Mouse (Mus musculus) right cerebral cortex, adult 18-20 months (tissue): ENCODE measurements around the gene Grm8.

Source experiments
- DNase-seq: peaks from one replicate; pipeline ENCODE4 v3.0.0; 2022; ENCODE audit warnings: mixed read lengths

The Grm8 gene

DNA sequence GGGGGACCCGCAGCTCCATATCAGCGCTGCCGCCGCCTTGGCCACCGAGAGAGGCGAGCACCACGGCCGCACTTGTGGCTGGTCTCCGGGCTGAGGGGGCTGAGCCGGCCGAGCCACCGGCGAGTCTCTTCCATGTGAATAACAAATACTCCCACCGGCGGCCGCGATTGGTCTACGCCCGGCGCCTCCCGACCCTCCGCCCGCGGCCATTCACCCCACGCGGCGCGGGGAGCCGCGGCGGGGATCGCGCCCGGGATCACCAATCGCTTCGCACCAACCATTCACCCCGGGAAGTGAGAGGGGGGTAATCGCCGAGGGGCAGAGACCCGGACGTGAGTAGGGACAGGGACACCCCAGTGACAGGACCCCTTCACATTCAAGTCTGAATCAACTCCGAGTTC, at the start of gene Grm8:
TSS of gene Grm8 (minus strand) at position 178 of the 401 bp plus-strand sequence.
- DNase-seq, result peak; percentile 46

DNA sequence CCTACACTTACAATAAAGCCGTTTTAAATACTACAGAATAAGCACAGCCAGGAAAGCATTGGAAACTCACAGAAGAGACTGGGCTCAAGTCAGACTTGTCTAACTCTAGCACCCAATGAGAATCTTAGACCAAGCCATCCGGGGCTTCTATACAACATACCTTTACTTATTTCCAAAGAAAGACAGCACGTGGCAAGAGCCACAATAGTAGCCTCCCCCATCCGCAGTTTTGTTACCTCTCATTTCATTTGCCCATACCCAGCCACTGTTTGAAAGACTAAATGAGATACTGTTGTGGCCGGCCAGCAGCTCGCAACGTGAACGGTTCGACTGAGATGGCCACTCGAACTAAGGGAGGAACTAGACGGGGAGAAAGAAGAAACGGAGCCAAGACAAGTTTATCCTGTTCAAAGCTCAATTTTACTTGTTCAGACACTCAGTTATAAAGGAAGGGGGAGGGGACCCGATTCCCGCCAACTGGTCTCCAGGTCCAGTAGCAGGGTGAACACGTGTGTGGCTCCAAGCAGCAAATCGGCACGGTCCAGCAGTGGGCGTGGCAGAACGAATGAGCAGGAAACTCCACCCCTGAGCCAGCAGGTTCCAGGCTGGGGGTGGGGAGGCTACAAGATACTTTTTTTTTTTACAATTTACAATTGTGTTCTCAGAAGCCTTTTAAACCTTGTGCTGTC, 35.0 kb upstream of the Grm8 start:
- DNase-seq, result no peak

DNA sequence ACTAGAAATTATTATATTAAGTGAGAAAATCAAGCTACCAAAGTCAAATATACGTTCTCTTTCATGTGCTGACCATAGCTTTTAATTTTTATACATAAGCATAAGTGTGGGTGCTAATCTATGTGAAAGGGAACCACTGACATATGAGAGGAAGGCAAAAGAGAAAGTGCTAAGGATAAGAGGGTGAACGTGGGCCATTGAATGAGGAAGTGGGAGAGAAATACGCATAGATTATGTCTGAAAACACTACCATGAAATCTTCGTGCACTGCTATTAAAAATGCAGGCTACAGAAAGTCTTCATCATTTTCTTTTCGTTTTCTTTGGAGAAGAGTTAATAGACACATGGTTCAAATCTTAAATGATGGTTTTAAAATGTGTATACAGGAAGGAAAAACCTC, 25.4 kb upstream of the Grm8 start:
- no peak for DNase-seq

DNA sequence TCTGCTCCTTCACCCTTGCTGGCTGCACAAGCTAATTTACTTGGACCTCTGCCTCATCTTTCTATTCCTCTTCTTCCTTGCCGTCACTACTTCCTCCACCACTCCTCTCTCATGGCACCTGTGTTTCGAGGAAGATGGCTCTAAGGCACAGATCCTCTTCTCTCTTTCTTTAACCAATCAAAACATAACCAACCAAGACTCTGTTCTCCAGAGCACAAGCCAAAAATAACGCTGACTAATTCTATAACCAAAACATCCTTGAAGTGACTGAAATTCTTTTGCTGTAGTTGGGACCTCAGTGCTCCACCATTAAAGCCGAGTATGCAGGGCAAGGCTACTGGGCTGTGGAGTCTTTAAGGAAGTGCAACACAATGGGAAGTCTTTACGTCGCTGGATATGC, 11.5 kb upstream of the Grm8 start:
- no peak for DNase-seq

DNA sequence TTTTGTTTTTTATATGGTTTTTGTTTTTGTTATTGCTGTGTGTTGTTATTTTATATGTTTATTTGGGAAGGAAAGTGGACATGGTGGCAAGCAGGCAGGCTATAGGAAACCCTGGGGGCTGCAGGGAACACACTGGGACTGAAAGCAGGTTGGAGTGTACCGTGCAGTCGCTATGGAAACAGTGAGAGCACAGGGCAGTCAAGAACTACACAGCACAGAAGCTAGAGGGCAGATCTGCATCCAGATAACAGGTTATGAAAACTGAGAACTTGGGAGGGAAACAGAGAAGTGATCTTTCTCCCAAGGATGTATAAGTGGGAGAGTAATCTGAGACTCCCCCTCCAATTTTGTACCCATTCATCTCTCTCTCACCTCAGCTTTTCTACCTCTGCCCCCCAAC, 7.4 kb upstream of the Grm8 start:
- DNase-seq, result no peak

DNA sequence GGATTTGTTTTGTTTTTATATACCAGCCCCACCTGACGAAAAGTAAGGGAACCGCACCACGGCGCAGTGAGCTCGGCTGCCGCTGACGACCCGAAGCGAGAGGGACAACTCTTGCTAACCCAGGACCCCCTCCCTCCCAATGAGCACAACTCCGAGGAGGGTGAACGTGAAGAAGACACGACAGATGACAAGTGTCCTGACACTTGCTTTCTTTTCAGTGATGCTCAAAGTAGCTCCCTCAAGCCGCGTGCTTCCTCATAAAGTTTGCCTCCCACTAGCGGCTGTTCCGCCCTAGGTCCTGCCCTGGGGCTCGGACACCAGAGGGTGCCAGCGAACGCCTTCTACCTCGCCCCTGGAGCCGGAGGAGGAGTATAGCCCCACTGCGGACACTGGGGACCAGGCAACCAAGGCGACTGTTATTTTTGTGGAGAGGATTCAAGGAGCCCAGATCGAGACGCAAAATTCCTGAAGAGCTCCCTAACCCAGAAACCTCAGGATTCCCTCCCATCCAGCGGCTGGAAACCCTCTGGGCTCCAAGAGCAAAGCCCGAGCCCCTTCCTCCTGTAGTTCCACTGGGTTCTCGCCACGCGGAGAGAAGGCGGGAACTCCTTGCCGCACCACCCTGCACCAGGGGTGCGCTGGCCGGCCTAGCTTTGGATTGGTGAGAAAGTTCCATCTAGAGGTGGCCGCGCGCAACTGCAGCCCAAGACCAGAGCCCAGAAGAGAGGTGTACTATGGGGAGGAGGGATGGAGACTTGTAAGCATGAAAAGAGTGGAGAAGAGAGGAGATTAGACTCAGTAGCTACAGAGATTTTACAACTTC, 644 bp upstream of the Grm8 start:
- DNase-seq, result peak; percentile 90

DNA sequence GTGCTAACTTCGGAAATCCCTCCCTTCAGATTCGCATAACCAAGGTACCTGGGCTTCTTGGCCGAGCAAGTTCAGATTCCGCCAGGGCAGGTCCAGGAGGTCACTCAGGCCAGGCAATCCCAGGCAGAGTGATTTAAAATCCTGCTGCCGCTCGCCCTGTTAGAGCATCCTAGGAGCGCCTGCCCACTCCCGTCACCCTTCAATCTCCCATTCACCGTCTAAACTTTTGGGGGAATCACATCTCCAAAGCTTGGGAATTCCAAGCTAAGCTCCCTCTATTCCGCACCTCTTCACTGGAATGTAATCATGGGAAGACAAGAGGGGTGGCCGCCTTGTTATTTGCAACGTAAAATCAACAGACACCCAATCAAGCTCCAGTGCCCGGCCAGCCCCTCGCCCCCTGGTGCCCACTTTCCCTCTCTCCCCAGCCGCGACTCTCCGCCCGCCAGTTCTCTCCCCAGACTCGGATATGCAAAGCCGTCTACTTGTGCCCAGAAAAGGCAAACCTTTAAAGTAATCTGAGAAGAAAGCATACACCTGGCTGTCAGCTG, 652 bp downstream of the Grm8 start:
- DNase-seq, result peak; percentile 16

DNA sequence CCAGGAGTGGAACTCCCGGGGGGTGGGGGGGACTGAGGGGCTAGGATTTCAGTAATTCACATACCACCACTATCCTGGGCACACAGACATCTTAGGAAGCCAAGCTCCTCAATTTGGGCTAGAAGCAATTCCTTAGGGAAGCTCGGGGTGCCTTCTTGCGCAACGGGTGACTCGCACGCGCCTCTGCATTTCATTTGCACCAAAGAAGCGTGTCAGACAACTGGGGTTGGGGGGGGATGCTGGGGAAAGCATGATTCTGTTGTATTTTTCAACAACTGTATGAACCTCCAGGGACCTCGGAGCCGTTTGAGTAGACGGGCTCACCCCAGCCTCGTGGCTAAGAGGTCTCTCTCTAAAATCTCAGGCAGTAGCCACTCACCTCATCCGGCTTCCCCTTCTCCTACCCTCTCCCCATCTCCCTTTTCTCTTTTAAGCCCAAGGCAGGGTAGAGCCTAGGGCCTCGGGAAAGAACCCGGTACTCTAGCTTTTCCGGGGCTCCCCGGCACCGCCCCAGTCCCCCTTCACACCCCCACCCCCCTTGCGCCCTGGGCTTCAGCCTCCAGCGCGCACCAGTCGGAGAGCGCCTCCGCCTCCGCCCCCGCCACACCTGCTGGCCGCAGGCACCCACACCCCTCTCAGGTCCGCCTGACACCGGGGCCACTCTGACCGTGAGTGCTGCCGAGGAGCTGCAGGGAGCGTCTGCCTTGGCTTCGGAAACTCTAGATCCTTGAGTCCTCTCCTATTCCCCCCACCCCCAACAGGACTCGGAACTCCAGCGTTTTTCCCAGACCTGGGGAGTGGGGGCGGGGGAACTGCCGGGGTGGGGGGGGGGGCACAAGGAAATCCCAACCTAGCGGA, 1.5 kb downstream of the Grm8 start:
- no peak for DNase-seq

DNA sequence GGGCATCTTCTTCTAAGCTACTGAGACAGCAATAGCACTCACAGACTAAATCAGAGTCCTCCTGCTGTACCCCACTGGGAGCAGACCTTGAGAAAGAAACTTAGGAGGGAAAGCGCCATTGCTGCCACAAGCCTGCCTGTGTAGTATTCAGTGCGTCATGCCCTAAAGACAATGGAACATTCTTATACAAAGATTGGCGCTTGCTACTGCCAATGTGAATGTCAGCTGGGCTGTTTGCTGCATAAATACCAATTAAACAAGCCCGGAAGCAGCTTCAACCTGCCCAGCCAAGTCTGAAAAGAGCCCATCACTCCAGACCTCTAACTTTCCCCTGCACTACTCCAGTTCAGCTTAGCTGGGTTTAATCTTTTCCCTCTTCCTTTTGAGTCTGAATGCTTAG, 2.9 kb downstream of the Grm8 start:
- no peak for DNase-seq

DNA sequence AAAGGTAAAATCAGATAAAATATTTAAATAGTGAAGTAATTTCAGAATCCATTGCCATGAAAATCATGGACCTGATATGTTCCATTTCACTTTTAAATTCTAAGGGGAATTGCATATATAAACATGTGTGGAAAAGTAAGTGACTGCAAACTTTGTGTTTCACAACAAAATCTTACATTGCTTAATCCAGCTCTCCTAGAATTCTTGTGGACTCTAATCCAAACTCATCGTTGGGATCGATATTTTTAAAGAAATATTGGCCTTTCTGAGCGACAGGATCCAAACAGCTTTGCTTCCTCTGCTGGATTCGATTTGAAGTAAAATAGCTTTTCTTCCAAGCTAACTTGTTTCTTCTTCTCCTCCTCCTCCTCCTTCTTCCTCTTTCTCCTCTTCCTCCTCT, 6.1 kb downstream of the Grm8 start:
- DNase-seq, result no peak

DNA sequence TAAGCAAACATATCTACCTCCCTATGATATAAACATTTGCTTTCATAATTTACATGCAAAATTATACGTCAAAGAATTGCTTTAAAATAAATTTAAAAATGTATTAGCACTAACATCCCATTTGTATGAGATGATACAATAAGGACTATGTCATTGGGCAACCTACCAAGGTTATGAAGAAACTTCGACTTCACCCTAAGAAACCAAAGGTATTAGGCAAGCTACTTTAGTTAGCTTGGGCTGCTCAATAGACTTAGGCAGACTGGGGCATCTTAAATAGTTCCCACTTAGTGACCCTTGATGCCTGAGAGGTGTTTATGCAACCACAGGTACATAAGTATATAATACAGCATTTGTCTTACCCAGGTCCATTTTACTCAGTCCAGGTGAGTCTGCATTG, 19.5 kb downstream of the Grm8 start:
- DNase-seq, result no peak

DNA sequence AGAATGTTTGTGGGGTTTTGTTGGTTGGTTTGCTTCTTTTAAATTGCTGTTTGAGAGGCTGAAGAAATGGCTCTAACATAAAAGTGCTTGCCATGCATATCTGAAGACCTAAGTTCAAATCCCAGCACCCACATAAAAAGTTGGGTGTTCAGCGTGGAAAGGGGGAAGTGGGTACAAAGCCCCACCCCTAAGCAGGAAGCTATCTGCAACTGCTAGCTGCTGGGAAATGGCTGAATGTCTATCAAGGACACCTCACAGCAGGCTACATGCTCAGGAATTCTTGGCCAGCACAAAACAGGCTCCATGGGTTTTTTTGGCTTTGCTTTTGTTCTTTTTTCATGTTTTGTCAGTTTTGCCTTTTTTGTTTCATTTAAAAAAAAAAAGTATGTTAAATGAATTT, 20.1 kb downstream of the Grm8 start:
- DNase-seq, result no peak

DNA sequence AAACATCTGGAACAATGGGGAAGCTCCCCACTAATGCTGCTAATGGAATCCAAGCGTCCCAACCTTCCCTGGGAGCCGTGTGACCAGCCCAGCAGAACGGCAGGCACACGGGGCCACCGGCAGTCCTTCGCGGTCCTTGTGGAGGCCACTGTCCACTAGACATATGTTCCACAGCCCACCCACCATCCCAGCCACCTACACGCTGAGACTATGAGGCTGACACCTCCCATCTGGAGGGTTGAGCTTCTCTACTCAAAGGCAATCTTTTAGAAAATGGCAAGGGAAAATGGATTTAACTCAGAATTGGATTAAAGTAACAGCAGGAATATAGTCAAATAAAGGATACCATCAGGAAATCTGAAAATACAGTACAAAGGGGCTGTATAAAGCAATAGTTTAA, 23.4 kb downstream of the Grm8 start:
- DNase-seq, result peak; percentile 12

DNA sequence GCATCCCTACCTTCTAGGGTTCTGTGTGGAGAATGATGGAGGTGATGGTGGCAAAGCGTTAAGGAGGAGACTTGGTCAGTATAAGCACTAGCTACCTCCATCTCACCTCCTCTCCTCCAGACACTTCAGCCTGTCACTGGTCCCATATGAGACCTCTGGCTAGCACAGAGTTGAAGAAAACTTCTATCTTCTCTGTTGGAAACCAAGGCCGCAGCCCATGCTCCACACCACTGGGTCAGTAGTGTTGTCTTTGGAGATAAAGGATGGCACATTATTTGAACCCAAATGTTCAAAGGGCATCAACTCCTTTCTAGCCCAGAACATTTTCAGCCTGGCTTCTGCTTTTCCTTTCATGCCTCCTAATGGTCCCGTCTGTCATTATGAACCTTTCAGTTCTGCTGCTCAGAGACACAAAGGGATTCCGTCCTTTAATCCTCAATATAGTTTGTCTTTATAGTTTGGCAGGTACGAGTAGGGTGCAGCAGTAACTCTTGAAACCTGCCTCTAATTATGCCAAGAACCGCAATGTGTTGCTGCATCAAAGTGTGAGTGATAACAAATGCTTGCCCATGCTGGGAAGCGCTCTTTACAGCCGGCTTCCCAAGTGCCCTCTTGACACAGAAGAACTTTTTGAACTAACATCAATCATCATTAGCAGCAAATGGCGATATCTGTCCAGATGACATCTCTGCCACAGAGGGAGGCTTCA, 32.2 kb downstream of the Grm8 start:
- no peak for DNase-seq

DNA sequence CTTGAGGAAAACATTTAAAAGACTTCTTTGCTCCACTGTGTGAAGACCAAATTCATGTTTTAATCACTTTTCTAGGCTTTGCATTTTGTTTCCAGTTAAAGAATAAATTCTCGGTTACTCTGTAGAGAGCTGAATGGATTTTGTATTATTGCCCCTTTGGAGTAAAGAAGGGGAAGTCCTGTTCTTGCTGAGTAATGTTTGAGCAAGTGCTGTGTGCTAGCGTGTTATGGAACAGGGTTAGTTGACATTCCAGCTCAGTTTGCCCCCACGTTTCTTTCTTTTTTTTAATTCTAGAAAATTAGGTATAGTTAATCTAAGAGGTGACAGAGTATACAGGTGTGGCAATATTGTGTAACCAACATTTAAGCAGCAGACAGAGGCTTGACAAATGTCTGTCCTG, 35.0 kb downstream of the Grm8 start:
- DNase-seq, result no peak

DNA sequence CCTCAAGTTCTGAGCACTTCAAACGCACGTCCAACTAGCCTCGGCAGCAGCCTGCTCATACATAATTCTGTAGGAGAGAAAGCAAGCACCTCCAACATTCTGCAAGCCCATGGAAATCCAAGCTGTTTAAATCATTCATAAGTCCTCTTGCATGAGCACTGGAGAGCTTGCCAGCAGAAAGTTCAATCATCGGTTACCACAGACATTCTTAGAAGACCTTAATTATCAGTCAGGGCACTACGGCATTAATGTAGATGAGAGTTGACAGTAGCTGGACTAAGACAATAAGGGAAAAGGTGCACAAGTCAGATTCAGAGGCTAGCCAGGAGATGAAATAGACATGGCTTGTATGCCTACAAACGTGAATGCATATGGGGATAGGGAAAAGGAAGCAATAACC, 42.5 kb downstream of the Grm8 start:
- no peak for DNase-seq

DNA sequence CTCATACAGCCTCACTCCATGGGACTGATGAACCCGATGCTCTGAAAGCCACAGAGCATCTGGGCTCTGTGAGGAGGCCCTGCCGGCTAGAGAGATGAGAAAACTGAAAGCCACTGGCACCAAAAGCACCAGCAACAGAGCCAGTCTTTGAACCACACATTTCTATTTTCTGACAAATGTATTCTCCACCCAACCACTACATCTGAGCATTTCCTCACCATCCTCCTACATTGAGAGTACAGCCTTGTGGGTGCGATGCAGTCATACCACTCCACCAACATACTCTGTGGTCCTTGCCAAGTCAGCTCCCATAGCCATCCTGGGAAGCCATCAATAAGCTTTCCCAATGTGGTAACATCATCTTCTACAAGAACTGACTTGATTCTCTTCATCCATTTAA, 43.1 kb downstream of the Grm8 start:
- DNase-seq, result peak; percentile 69

DNA sequence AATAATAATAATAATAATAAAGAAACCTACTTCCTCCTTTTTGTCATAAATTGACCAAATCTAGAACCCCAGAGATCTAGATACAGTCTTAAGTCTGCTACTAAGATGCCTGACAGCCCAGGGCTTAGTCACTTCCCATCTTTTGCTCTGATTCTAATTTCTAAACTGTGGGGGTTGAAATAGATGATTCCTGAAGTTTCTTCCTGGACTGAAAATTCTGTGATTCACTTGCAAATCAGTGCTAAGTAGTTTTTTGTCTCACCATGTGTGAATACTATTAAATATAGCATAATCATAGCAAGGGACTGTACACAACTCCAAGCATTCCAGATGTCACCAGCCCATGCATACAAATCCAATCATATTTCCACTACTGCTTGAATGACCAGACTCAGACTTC, 44.0 kb downstream of the Grm8 start:
- peak; percentile 10 for DNase-seq

DNA sequence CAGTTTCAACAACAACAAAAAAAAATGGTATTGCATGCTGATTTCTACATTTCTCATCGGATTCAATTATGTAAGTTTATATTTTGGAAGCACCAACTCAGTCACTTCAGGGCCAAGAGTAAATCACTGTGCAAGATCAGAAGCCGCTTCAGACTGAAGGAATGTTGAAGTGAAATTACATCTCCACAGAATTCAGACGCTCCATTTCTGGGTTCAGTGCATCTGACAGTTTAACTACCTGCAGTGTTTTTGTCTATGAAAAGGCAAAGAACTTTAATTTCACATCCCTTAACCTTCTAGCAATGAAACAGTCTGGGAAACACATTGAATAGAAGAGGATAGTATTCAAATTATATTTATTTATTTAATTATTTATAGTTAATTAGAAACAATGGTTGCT, 59.4 kb downstream of the Grm8 start:
- DNase-seq, result no peak

DNA sequence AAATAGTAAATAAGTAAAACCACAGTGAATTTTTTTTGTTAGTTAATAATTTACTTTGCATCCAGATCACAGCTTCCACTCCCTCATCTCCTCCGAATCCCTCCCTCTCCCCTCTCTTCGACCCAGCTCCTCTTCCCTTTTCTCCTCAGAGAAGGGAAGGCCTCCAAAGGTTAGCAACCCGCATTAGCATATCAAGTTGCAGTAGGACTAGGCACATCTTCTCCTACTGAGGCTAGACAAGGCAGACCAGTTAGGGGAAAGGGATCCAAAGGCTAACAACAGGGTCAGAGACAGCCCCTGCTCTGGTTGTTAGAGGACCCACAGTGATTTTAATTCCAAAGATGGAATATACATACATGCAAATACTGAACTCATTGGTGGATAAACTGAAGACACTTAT, 60.5 kb downstream of the Grm8 start:
- no peak for DNase-seq

DNA sequence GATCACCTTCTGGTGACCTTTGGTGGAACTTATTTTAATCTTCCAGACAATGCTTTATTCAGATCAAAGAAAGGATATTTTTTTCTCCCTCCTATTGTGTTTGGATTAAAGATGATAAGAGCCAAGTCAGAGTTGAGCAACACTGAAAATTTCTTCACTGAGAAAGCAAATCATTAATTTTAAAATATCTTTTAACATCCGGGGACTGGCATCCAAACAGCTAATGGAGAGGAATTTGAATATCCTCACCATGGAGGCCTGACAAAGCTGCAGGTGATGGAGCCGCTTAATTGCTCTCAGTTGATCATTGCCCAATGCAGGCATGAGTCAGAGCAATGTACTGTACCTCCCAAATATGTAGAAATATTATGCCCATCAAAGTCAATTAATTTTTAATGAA, 83.0 kb downstream of the Grm8 start:
- DNase-seq, result no peak

DNA sequence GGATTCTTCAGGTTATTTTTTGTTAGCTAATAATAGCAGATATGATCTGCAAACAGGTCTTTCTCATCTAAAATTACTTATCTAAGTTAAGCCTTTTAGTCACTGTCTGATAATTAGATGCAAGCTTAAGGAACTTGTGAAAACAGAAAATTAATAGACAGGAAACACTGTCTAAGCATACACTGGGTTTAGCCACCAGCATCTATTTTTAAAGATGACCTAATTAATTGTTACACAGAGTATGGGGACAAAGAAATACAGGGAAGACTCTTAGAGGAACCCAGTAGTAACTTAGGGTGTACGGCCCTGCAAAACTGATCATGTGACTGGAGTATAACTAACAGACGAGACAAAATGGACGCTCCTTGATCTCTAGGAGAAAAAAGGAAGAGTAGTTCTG, 92.6 kb downstream of the Grm8 start:
- no peak for DNase-seq

DNA sequence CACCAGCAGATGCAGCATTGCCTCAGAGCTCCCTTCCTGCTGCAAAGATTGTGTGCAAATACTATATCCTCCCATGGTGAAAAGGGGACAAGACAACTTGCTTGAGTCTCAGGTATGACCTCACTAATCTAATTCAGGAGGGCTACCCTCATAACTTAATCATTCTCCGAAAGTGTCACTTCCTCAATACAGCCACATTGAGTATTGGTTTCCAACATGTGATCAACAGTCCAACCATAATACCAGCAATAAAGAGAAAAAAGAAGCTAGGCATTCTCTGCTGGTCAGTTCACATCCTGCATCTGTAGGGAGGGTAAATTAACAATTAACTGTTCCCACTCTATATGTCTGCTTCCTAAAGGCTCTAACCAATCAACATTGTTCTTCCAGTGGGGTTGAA, 94.2 kb downstream of the Grm8 start:
- DNase-seq, result no peak
